Mouse (Mus musculus): ENCODE data around the gene Slc6a5.

- TF ChIP-seq CTCF (IDR thresholded peaks at IDR 0.05 in 2 of 3, conservative IDR thresholded peaks at IDR 0.05 in 1 of 3; ENCODE audit: control insufficient read depth in 1 of 3, insufficient read depth in 1 of 3, low read depth in 2 of 3, low read length in 3 of 3, poor library complexity in 1 of 3, severe bottlenecking in 1 of 3) (no peak), MEF2A (IDR thresholded peaks at IDR 0.05; ENCODE audit: extremely low read depth, insufficient replicate concordance, low read depth, low read length, poor library complexity, severe bottlenecking) (no peak), GABPA (IDR thresholded peaks at IDR 0.05; ENCODE audit: low read depth, low read length) (no peak), POLR2AphosphoS2 (IDR thresholded peaks at IDR 0.05; ENCODE audit: low read length) (no peak), MAZ (IDR thresholded peaks at IDR 0.05; ENCODE audit: low read depth, low read length) (no peak), E2F4 (IDR thresholded peaks at IDR 0.05; ENCODE audit: borderline replicate concordance, low read depth, low read length) (no peak), EP300 (IDR thresholded peaks at IDR 0.05; ENCODE audit: low read depth in 1 of 2, low read length in 2 of 2) (no peak), ZMIZ1 (IDR thresholded peaks at IDR 0.05; ENCODE audit: low read depth, low read length) (no peak)
Measured at GRCm38 (mm10) chr7:49981511-49982227, 71.7 kb downstream of the Slc6a5 start.

All from MEL (cell line).